Mouse (Mus musculus) natural killer cell, adult 2 months (primary cell): ENCODE data around the gene Usp1.
"Not testable (repeated sequence)": the region's sequence is repeated elsewhere in the genome, so short reads cannot be mapped to it uniquely, and the experiment has no call there.

Experiments used
- DNase-seq, 2 experiments: peaks; one replicate each; pipeline ENCODE4 v3.0.0; 2022; ENCODE audit warnings: low spot score in 2 of 2

Gene Usp1

GRCm38 (mm10) chr4:98979976-98980375, 56.4 kb downstream of the Usp1 start:
- DNase-seq, result not testable (repeated sequence)

GRCm38 (mm10) chr4:98984701-98985100, 61.1 kb downstream of the Usp1 start:
- DNase-seq, result no peak
